Mouse (Mus musculus) MEL (cell line): ENCODE results near the gene Ptprk.

ENCODE experiments used
- CHD2 ChIP-seq: IDR thresholded peaks from 2 replicates; pipeline ENCODE4 v1.6.1; 2011; ENCODE audit warnings: low read length, improper control_type of control experiment
- CTCF ChIP-seq, 3 experiments: IDR thresholded peaks in 2 of 3; conservative IDR thresholded peaks in 1 of 3; 2 replicates each; pipeline ENCODE4 v1.5.1; 2011 to 2012; ENCODE audit warnings: low read length in 3 of 3, low read depth in 2 of 3, mild to moderate bottlenecking in 2 of 3, improper control_type of control experiment in 1 of 3, inconsistent platforms in 1 of 3, mixed read lengths in 1 of 3, moderate library complexity in 1 of 3; ENCODE audit not compliant: control insufficient read depth in 1 of 3, insufficient read depth in 1 of 3, poor library complexity in 1 of 3, severe bottlenecking in 1 of 3
- EP300 ChIP-seq, 2 experiments: IDR thresholded peaks; 2 replicates each; pipeline ENCODE4 v1.6.1; 2011; ENCODE audit warnings: improper control_type of control experiment in 2 of 2, low read length in 2 of 2, low read depth in 1 of 2, mild to moderate bottlenecking in 1 of 2
- ETS1 ChIP-seq: IDR thresholded peaks from 2 replicates; pipeline ENCODE4 v1.6.1; 2012; ENCODE audit warnings: low read depth, mild to moderate bottlenecking, inconsistent platforms, low read length, improper control_type of control experiment, moderate library complexity
- GATA1 ChIP-seq: IDR thresholded peaks from 2 replicates; pipeline ENCODE4 v1.6.1; 2011; ENCODE audit warnings: low read depth, low read length, improper control_type of control experiment
- HCFC1 ChIP-seq: IDR thresholded peaks from 2 replicates; pipeline ENCODE4 v1.6.1; 2012; ENCODE audit warnings: low read depth, mild to moderate bottlenecking, inconsistent platforms, low read length, improper control_type of control experiment, moderate library complexity
- MAFK ChIP-seq: IDR thresholded peaks from 2 replicates; pipeline ENCODE4 v1.6.1; 2011; ENCODE audit warnings: low read depth, mild to moderate bottlenecking, low read length, improper control_type of control experiment, borderline replicate concordance
- MEF2A ChIP-seq: IDR thresholded peaks from 2 replicates; pipeline ENCODE4 v1.6.1; 2014; ENCODE audit warnings: low read depth, mild to moderate bottlenecking, inconsistent platforms, low read length, improper control_type of control experiment; ENCODE audit not compliant: poor library complexity, insufficient replicate concordance, severe bottlenecking; ENCODE audit errors: extremely low read depth
- MYC ChIP-seq: IDR thresholded peaks from 2 replicates; pipeline ENCODE4 v1.6.1; 2011; ENCODE audit warnings: low read depth, mild to moderate bottlenecking, low read length, improper control_type of control experiment, moderate library complexity
- POLR2A ChIP-seq, 2 experiments: IDR thresholded peaks; 2 replicates each; pipeline ENCODE4 v1.6.1; 2011 to 2012; ENCODE audit warnings: low read length in 2 of 2, mild to moderate bottlenecking in 2 of 2, control low read depth in 1 of 2, improper control_type of control experiment in 1 of 2, low read depth in 1 of 2, moderate library complexity in 1 of 2; ENCODE audit not compliant: control insufficient read depth in 1 of 2, insufficient read depth in 1 of 2, poor library complexity in 1 of 2
- SMC3 ChIP-seq: IDR thresholded peaks from 2 replicates; pipeline ENCODE4 v1.6.1; 2011; ENCODE audit warnings: low read depth, low read length, improper control_type of control experiment
- TCF12 ChIP-seq: IDR thresholded peaks from 2 replicates; pipeline ENCODE4 v1.6.1; 2014; ENCODE audit warnings: low read depth, mild to moderate bottlenecking, inconsistent platforms, low read length, improper control_type of control experiment, moderate library complexity
- ZMIZ1 ChIP-seq: IDR thresholded peaks from 2 replicates; pipeline ENCODE4 v1.6.1; 2012; ENCODE audit warnings: low read depth, mild to moderate bottlenecking, inconsistent platforms, low read length, improper control_type of control experiment, moderate library complexity

GRCm38 (mm10) chr10:28566378-28566777 lies 491.8 kb downstream of the Ptprk start:
- no peak for TF ChIP-seq MEF2A
- no peak for TF ChIP-seq MYC
- no peak for TF ChIP-seq ZMIZ1
- no peak for TF ChIP-seq CTCF (IDR thresholded peaks at IDR 0.05 in 2 of 3, conservative IDR thresholded peaks at IDR 0.05 in 1 of 3; ENCODE audit: control insufficient read depth in 1 of 3, insufficient read depth in 1 of 3, low read depth in 2 of 3, low read length in 3 of 3, poor library complexity in 1 of 3, severe bottlenecking in 1 of 3)
- no peak for TF ChIP-seq MAFK
- TF ChIP-seq POLR2A (IDR thresholded peaks at IDR 0.05; ENCODE audit: control insufficient read depth in 1 of 2, insufficient read depth in 1 of 2, low read depth in 1 of 2, low read length in 2 of 2, poor library complexity in 1 of 2) = no peak
- TF ChIP-seq ETS1 = 0 out of 2 replicates have a peak, but pooled peaks have one; percentile 15
- no peak for TF ChIP-seq HCFC1
- no peak for TF ChIP-seq CHD2
- TF ChIP-seq SMC3 = no peak
- peak; percentile 53 for TF ChIP-seq TCF12
- TF ChIP-seq GATA1 = peak; percentile 44; the same call in 1 of the 2 replicates
- peak; percentile 38 to 48; a peak in 2 of 4 replicates for TF ChIP-seq EP300 (IDR thresholded peaks at IDR 0.05; ENCODE audit: low read depth in 1 of 2, low read length in 2 of 2)
